25 mouse cellular contexts compared by ENCODE assay signal in genomic region chr3:52953831-52954230, GRCm38 (mm10).
DNase-seq lines count a peak whose midpoint lies in the region; ATAC-seq and TF ChIP-seq lines count a peak whose summit lies in the region.
"Had no signal": no experiment of that assay in that cellular context is flagged by ENCODE, and none has a peak within 500 bp of the region (broad histone marks: within the 10 kb centered on the region; RNA-seq: fewer than 3 reads in every experiment).

No protein-coding gene starts in this region.

- no peak overlapping the region for H3K9ac ChIP-seq in heart, embryonic 15.5 days
- H3K9ac ChIP-seq in forebrain, embryonic 14.5 days (ENCODE audit: low read length), result no peak overlapping the region
- H3K9ac ChIP-seq in intestine, postnatal 0 days (ENCODE audit: low read depth, low read length), result no peak overlapping the region
- H3K9ac ChIP-seq: forebrain, embryonic 15.5 days; limb, embryonic 15.5 days; liver, embryonic 14.5 days had no signal

- DNase-seq in gastrocnemius, adult 18-20 months (ENCODE audit: low spot score), result peak; percentile 9
- no peak for DNase-seq in gastrocnemius, postnatal 4 days (ENCODE audit: low spot score in 2 of 2)
- peak; percentile 34 for DNase-seq in heart, postnatal 4 days
- no peak for DNase-seq in forebrain, embryonic 14.5 days (ENCODE audit: low spot score)
- DNase-seq: adrenal gland, adult 8-10 months; cerebellum, adult 8-10 months; cerebellum, postnatal 25 days; kidney, adult 8-10 months; layer of hippocampus, adult 9-11 months; lung, adult 2 months; lung, postnatal 10 days; midbrain, embryonic 14.5 days; right cerebral cortex, postnatal 14 days; spleen, adult 18-20 months; thymus, postnatal 14 days had no signal

- peak overlapping the region; percentile 91 for H3K27ac ChIP-seq in brown adipose tissue, adult 24 weeks (replicated peaks; ENCODE audit: low read depth, low read length)
- H3K27ac ChIP-seq in heart, embryonic 15.5 days, result peak overlapping the region; percentile 78; the same call in 1 of the 2 replicates
- H3K27ac ChIP-seq in forebrain, embryonic 14.5 days (ENCODE audit: low read depth, low read length), result no peak overlapping the region
- H3K27ac ChIP-seq in intestine, postnatal 0 days (ENCODE audit: low read depth, low read length), result no peak overlapping the region
- H3K27ac ChIP-seq: forebrain, embryonic 15.5 days; limb, embryonic 10.5 days; limb, embryonic 15.5 days; liver, embryonic 14.5 days; macrophage had no signal

- 45% methylated on average over 1 of the region's 1 CpGs for WGBS in heart, embryonic 15.5 days
- 81% methylated on average over 1 of the region's 1 CpGs for WGBS in forebrain, embryonic 14.5 days
- whole genome bisulfite sequencing in intestine, postnatal 0 days, result 76% methylated on average over 1 of the region's 1 CpGs

- no peak for TF ChIP-seq CTCF in intestine, postnatal 0 days (IDR thresholded peaks at IDR 0.05; ENCODE audit: low read depth)

- H3K4me3 ChIP-seq in brown adipose tissue, adult 24 weeks (ENCODE audit: insufficient read depth, low read depth, low read length), result no peak overlapping the region
- H3K4me3 ChIP-seq in heart, embryonic 15.5 days, result no peak overlapping the region
- H3K4me3 ChIP-seq in forebrain, embryonic 14.5 days (ENCODE audit: low read depth, low read length), result no peak overlapping the region
- no peak overlapping the region for H3K4me3 ChIP-seq in intestine, postnatal 0 days (ENCODE audit: low read depth, low read length)
- H3K4me3 ChIP-seq: forebrain, embryonic 15.5 days; limb, embryonic 10.5 days; limb, embryonic 15.5 days had no signal

- peaks cover 12% of the 10 kb centered on the region; the same call in 1 of the 2 replicates for H3K4me1 ChIP-seq in brown adipose tissue, adult 24 weeks (ENCODE audit: control insufficient read depth, insufficient read depth, insufficient read length, low read length)
- H3K4me1 ChIP-seq in heart, embryonic 15.5 days (replicated peaks), result peaks cover 28% of the 10 kb centered on the region
- peaks cover 6% of the 10 kb centered on the region for H3K4me1 ChIP-seq in forebrain, embryonic 14.5 days (ENCODE audit: control insufficient read depth, insufficient read depth, low read length)
- no peaks in the 10 kb centered on the region for H3K4me1 ChIP-seq in intestine, postnatal 0 days (replicated peaks; ENCODE audit: control insufficient read depth, insufficient read depth, low read length)

- H3K9me3 ChIP-seq in heart, embryonic 15.5 days (replicated peaks), result no peaks in the 10 kb centered on the region
- H3K9me3 ChIP-seq in forebrain, embryonic 14.5 days (replicated peaks; ENCODE audit: control insufficient read depth, low read length), result no peaks in the 10 kb centered on the region
- H3K9me3 ChIP-seq in intestine, postnatal 0 days (ENCODE audit: control insufficient read depth), result no peaks in the 10 kb centered on the region
- H3K9me3 ChIP-seq: forebrain, embryonic 15.5 days; limb, embryonic 10.5 days; limb, embryonic 15.5 days had no signal

- no peak overlapping the region for H3K4me2 ChIP-seq in heart, embryonic 15.5 days
- H3K4me2 ChIP-seq in forebrain, embryonic 14.5 days (ENCODE audit: low read length), result no peak overlapping the region
- no peak overlapping the region for H3K4me2 ChIP-seq in intestine, postnatal 0 days (replicated peaks; ENCODE audit: low read depth)
- H3K4me2 ChIP-seq: forebrain, embryonic 15.5 days; limb, embryonic 15.5 days had no signal

- H3K27me3 ChIP-seq in heart, embryonic 15.5 days, result no peaks in the 10 kb centered on the region
- H3K27me3 ChIP-seq in forebrain, embryonic 14.5 days (replicated peaks; ENCODE audit: control insufficient read depth, insufficient read depth, low read length), result no peaks in the 10 kb centered on the region
- H3K27me3 ChIP-seq in intestine, postnatal 0 days (replicated peaks; ENCODE audit: control insufficient read depth, insufficient read depth, low read length), result no peaks in the 10 kb centered on the region
- H3K27me3 ChIP-seq: CH12.LX; forebrain, embryonic 15.5 days; limb, embryonic 15.5 days had no signal

- no peaks in the 10 kb centered on the region for H3K36me3 ChIP-seq in heart, embryonic 15.5 days
- H3K36me3 ChIP-seq in forebrain, embryonic 14.5 days (ENCODE audit: control insufficient read depth, insufficient read depth, low read length), result no peaks in the 10 kb centered on the region
- no peaks in the 10 kb centered on the region for H3K36me3 ChIP-seq in intestine, postnatal 0 days (ENCODE audit: control insufficient read depth, insufficient read depth)
- H3K36me3 ChIP-seq: forebrain, embryonic 15.5 days; limb, embryonic 10.5 days; limb, embryonic 15.5 days had no signal

- no peak for ATAC-seq in heart, embryonic 15.5 days (replicated peaks; ENCODE audit: insufficient number of reproducible peaks, insufficient read depth, low FRiP score, low read depth)
- ATAC-seq in forebrain, embryonic 14.5 days, result no peak
- no peak for ATAC-seq in intestine, postnatal 0 days
- ATAC-seq: forebrain, embryonic 15.5 days; hindbrain, embryonic 16.5 days had no signal

Comparison
In these comparisons a context has a peak if more than half of its experiments do, and no peak if none do; other contexts are left out.
1. DNase-seq: peak in gastrocnemius, adult 18-20 months (single experiment) and heart, postnatal 4 days (single experiment); none in gastrocnemius, postnatal 4 days (0 of 2) and forebrain, embryonic 14.5 days (single experiment).
2. H3K27ac ChIP-seq: peak in brown adipose tissue, adult 24 weeks (single experiment) and heart, embryonic 15.5 days (single experiment); none in forebrain, embryonic 14.5 days (single experiment) and intestine, postnatal 0 days (single experiment).